Mouse (Mus musculus) liver, embryonic 14.5 days (tissue): ENCODE results near the gene Brd3. TPM values are rescaled to one million over a fixed set of nuclear protein-coding genes. Genes with fewer than 3 reads are reported as not detected.

Experiments
- ATAC-seq: fragments of 200-750 bp; cut with Nextera tagmentation; 2 replicates; pipeline ENCODE4 v1.8.0; 2017; ENCODE audit warnings: moderate number of reproducible peaks, mild to moderate bottlenecking, moderate library complexity; ENCODE audit not compliant: insufficient read depth
- DNase-seq, 3 experiments: peaks; one replicate each; pipeline ENCODE4 v3.0.0-alpha.2; 2012 to 2013; ENCODE audit warnings: low read depth in 3 of 3, low spot score in 3 of 3
- H3K27ac ChIP-seq: fragments of 300-500 bp; sonication (generic); 2 replicates; pipeline ENCODE4 v1.5.1; 2014; ENCODE audit warnings: moderate library complexity, mild to moderate bottlenecking, control low read depth, inconsistent platforms
- H3K27me3 ChIP-seq: fragments of 300-500 bp; sonication (generic); 2 replicates; pipeline ENCODE4 v1.6.1; 2014; ENCODE audit warnings: mild to moderate bottlenecking, low read length, moderate library complexity; ENCODE audit not compliant: control insufficient read depth, insufficient read depth
- H3K36me3 ChIP-seq: fragments of 300-500 bp; sonication (generic); replicated peaks from 2 replicates; pipeline ENCODE4 v1.6.1; 2014; ENCODE audit warnings: low read depth; ENCODE audit not compliant: control insufficient read depth, insufficient read depth
- H3K4me1 ChIP-seq, 2 experiments: fragments of 200-500 bp in 1 of 2; fragments of 300-500 bp in 1 of 2; sonication (generic) in 1 of 2; replicated peaks; 2 replicates each; pipeline ENCODE4 v1.6.1; 2012 to 2014; ENCODE audit warnings: antibody characterized with exemption in 1 of 2, inconsistent platforms in 1 of 2, low read length in 1 of 2; ENCODE audit not compliant: control insufficient read depth in 2 of 2, insufficient read depth in 2 of 2
- H3K4me2 ChIP-seq: fragments of 300-500 bp; sonication (generic); 2 replicates; pipeline ENCODE4 v1.6.1; 2014; ENCODE audit warnings: low read depth, mild to moderate bottlenecking, control low read depth, moderate library complexity
- H3K4me3 ChIP-seq, 2 experiments: fragments of 200-500 bp in 1 of 2; fragments of 300-500 bp in 1 of 2; sonication (generic) in 1 of 2; 2 replicates each; pipeline ENCODE4 v1.5.1; 2012 to 2014; ENCODE audit warnings: low read depth in 2 of 2, low read length in 2 of 2, mild to moderate bottlenecking in 2 of 2, control low read depth in 1 of 2, inconsistent platforms in 1 of 2, moderate library complexity in 1 of 2; ENCODE audit not compliant: insufficient read depth in 1 of 2
- H3K9ac ChIP-seq: fragments of 300-500 bp; sonication (generic); replicated peaks from 2 replicates; pipeline ENCODE4 v1.6.1; 2014; ENCODE audit warnings: mild to moderate bottlenecking, control low read depth, moderate library complexity
- H3K9me3 ChIP-seq: fragments of 300-500 bp; sonication (generic); 2 replicates; pipeline ENCODE4 v1.6.1; 2016; ENCODE audit warnings: low read length, mixed read lengths; ENCODE audit not compliant: control insufficient read depth
- CTCF ChIP-seq: IDR thresholded peaks from 2 replicates; pipeline ENCODE4 v1.5.1; 2016; ENCODE audit warnings: antibody characterized with exemption, low read depth, control low read depth
- EP300 ChIP-seq: IDR thresholded peaks from 2 replicates; pipeline ENCODE4 v1.6.1; 2016; ENCODE audit warnings: antibody characterized with exemption, low read depth
- WGBS: fragments of 180-500 bp; shearing (Covaris S2); extraction: QIAGEN DNeasy Blood & Tissue Kit; methylation state at CpG from one replicate; pipeline ENCODE4 v1.1.7; 2014; ENCODE audit not compliant: insufficient replicate concordance; 5-methylcytosine and 5-hydroxymethylcytosine counted together
- polyA plus RNA-seq, 2 experiments: library from polyadenylated mRNA; depleted of rRNA in 1 of 2; stranded (reverse) in 1 of 2; unstranded in 1 of 2; fragments of >200 nt; fragmentation: Nextera tagmentation in 1 of 2; extraction: Ambion mirVana in 1 of 2; gene quantifications; 2 replicates each; pipeline versions ENCODE4 v1.2.1 to v1.2.3; 2012 to 2014

Gene Brd3
- polyA plus RNA-seq, 2 experiments, result 9.5 to 24.4 TPM

GRCm38 (mm10) chr2:27475495-27476302 lies 31.8 kb downstream of the Brd3 start:
- TF ChIP-seq EP300 (no peak), CTCF (no peak)
- H3K9ac ChIP-seq, result peak overlapping the region; percentile 79
- H3K4me3 ChIP-seq, result peak overlapping the region; percentile 84
- H3K36me3 ChIP-seq, result no peaks in the 10 kb centered on the region
- H3K4me1 ChIP-seq, result peaks cover 29 to 45% of the 10 kb centered on the region in 2 experiments
- WGBS, result under 1% methylated on average over 90 of the region's 96 CpGs
- peak overlapping the region; percentile 73 for H3K4me2 ChIP-seq
- H3K27me3 ChIP-seq, result no peaks in the 10 kb centered on the region
- peak; percentile 92 for ATAC-seq
- peak; percentile 77 to 79 (median 78) for DNase-seq
- no peaks in the 10 kb centered on the region for H3K9me3 ChIP-seq
- H3K27ac ChIP-seq, result peak overlapping the region; percentile 74

- peak; percentile 14; the same call in 1 of the 2 replicates for ATAC-seq
- Histone ChIP-seq H3K4me1 (peaks cover 35 to 54% of the 10 kb centered on the region in 2 experiments), H3K27me3 (no peaks in the 10 kb centered on the region), H3K9me3 (no peaks in the 10 kb centered on the region), H3K4me2 (peak overlapping the region; percentile 73), H3K4me3 (peak overlapping the region; percentile 84), H3K27ac (peak overlapping the region; percentile 63), H3K36me3 (no peaks in the 10 kb centered on the region), H3K9ac (peak overlapping the region; percentile 79)
- TF ChIP-seq EP300, result no peak
- no peak for TF ChIP-seq CTCF
- WGBS, result under 1% methylated on average over 69 of the region's 84 CpGs
- no peak for DNase-seq
These were observed 32.6 kb downstream of the Brd3 start for GRCm38 (mm10) chr2:27474621-27475484.

DNA sequence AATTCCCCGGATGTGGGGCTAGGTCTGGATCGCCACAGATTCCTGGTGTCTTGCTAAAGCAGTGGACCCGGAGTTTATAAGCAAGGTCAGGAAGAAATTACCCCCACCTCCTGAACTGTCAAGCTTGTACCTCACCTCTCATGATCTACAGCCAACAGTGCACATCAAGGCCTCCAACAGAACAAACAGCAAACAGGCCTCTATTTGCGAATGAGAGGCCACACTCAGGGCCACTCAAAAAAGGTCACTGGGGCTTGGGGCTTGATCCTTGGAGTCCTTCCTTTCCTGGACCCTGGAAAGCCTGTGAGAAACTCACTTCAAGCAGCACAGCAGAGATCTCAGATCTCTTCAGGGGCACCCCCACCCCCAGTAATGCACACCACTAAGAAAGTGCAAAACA lies 33.6 kb downstream of the Brd3 start:
- H3K4me3 ChIP-seq, result peak overlapping the region; percentile 84
- WGBS, result 51% methylated on average over 4 of the region's 4 CpGs
- TF ChIP-seq CTCF (no peak), EP300 (no peak)
- ATAC-seq (no peak), DNase-seq (no peak)
- peaks cover 44 to 62% of the 10 kb centered on the region in 2 experiments for H3K4me1 ChIP-seq
- peak overlapping the region; percentile 73 for H3K4me2 ChIP-seq
- H3K27ac ChIP-seq, result no peak overlapping the region; the same call in 1 of the 2 replicates
- no peaks in the 10 kb centered on the region for H3K9me3 ChIP-seq
- no peaks in the 10 kb centered on the region for H3K36me3 ChIP-seq
- no peaks in the 10 kb centered on the region for H3K27me3 ChIP-seq
- peak overlapping the region; percentile 79 for H3K9ac ChIP-seq

GRCm38 (mm10) chr2:27473061-27473765 lies 34.2 kb downstream of the Brd3 start:
- H3K4me1 ChIP-seq, result peaks cover 44 to 67% of the 10 kb centered on the region in 2 experiments
- H3K9me3 ChIP-seq, result no peaks in the 10 kb centered on the region
- no peak overlapping the region for H3K27ac ChIP-seq
- TF ChIP-seq EP300 (no peak), CTCF (no peak)
- H3K36me3 ChIP-seq, result no peaks in the 10 kb centered on the region
- no peaks in the 10 kb centered on the region for H3K27me3 ChIP-seq
- DNase-seq, result no peak
- peak overlapping the region; percentile 3 to 84; a peak in 2 of 4 replicates for H3K4me3 ChIP-seq
- H3K4me2 ChIP-seq, result peak overlapping the region; percentile 73
- WGBS, result 56% methylated on average over 7 of the region's 7 CpGs
- no peak overlapping the region; the same call in 1 of the 2 replicates for H3K9ac ChIP-seq
- ATAC-seq, result no peak
